Mouse (Mus musculus) frontal cortex, postnatal 36 days (tissue): ENCODE data around the gene Cbarp.
A peak's percentile ranks its signal among the peaks of the same experiment; 100 is the strongest.

Experiments
- DNase-seq, 2 experiments: peaks; one replicate each; pipeline ENCODE4 v3.0.0; 2022; ENCODE audit warnings: low spot score in 2 of 2

Cbarp gene

GRCm38 (mm10) chr10:80100982-80101381, 39.7 kb downstream of the Cbarp start:
- no peak for DNase-seq

DNA sequence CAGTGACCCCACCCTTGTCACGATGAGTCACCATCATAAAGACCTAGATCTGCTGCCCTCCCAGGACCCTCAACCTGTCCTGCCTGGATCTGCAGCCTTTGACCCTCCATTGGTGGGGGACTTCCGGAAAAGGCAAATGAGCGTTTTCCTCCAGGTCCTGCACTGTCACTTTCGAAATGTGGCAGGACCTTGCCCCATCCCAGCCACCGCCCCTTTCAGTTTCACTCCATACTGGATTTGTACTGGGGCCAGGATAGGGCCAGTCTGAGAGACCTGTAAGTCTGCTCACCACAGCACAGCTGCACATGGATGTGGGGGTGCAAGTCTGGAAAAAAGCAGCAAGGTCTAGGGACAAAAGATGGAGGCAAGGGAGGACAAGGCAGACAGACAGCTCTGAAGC, 42.0 kb downstream of the Cbarp start:
- no peak for DNase-seq

DNA sequence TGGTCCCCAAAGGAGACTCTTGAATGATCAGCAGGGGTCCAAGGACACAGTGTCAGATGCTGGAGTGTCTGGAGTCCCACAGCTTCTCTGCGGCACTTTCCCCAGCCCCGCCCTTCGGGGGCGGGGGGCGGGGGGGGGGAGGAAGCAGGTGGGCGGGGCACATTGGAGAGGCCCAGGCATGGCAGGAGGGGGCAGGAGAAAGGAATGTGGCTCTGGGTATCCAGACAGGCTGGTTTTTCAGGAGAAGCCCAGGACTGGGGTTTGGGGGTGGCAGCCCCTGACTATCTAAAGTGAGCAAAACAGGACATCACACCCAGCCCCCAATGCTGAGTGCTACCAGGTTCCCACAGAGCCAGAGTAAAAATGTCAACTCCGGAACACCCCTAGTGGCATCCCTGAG, 43.4 kb downstream of the Cbarp start:
- DNase-seq = no peak

DNA sequence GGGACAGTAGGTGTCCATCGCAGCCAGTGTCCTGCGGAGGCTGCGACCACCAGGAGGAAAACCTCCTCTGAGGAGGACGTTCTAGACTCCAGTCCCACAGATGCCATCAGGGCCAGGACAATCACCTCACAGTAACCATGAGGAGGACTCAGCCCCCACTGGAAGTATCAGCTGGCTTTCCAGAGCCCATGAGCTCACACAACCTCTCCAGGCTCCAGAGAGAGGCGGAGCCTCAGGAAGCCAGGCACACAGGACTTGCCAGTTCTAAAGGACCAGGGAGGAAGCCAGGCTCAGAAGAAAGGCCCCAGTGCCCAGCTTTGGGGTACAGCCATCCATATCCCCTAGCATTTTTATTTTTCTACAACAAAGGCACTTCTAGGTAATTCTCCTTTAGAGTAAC, 45.1 kb downstream of the Cbarp start:
- DNase-seq = no peak

DNA sequence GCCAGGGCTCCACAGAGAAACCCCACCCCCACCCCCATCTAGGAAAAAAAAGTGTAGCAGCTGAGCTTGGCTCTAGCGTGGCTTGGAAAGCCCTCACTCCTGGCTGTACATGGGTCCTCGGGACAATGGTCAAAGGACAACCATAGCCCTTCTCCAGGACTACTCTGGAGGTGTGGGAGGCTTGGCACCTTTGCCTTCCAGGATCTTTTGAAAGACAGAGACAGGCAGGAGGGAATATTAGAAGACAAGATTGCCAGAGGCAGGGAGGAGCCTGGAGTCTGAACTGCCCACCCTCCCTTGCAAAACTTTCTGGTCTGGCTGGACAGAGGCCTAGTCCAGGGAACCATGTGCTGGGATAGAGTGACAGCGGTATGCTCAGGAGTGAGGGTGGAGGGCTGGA, 46.0 kb downstream of the Cbarp start:
- no peak for DNase-seq

- DNase-seq = no peak
Measured at GRCm38 (mm10) chr10:80094085-80094484, 46.5 kb downstream of the Cbarp start.

GRCm38 (mm10) chr10:80092690-80093089, 47.9 kb downstream of the Cbarp start:
- no peak for DNase-seq

GRCm38 (mm10) chr10:80091527-80091926, 49.1 kb downstream of the Cbarp start:
- DNase-seq = no peak

DNA sequence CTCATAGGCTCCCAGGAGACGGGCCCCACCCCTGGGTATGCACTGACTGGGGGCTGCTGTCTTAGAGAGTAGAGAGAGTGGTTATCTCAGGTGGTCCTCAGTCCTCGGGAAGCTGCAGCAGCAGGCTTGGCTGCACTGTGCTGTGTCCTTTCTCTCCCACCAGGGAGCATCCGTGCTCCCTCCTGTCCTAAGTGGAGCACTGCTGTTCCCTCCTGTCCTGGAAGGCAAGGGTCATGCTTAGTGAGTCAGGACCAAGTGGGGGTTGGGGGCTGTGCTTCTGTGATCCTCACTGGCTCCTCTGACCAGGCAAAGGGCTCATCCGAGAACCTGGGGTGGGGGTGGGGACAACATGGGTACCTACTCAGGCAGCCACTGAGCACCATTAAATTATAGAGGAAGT, 51.5 kb downstream of the Cbarp start:
- DNase-seq = no peak

- DNase-seq = no peak
Measured at GRCm38 (mm10) chr10:80087483-80087882, 53.2 kb downstream of the Cbarp start.

DNA sequence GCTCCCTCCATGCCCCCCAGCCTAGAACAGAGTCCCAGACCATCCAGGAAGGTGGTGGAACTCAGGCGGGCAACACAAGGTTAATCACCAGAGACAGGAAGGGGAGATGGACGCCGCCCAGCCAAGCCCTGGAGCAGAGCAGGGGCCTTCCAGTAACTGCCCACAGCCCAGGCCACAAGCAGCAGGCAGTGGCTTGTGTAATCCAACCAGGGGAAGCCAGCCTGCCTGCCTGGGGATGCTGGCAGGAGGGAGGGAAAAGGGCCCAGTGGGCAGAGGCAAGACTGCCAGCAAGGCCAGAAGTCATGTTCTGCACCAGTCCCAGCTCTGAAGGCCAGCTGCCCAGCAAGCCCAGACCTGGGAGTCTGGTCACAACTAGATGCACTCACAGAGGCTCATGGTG, 53.8 kb downstream of the Cbarp start:
- no peak for DNase-seq

- peak; percentile 17 to 24 for DNase-seq
Measured at GRCm38 (mm10) chr10:80084817-80085487, 55.7 kb downstream of the Cbarp start.

- DNase-seq = no peak
Measured at GRCm38 (mm10) chr10:80081075-80081474, 59.6 kb downstream of the Cbarp start.
